Mouse (Mus musculus) left cerebral cortex, adult 2 months (tissue): ENCODE results near the gene Mid1ip1. TPM values are rescaled to one million over a fixed set of nuclear protein-coding genes. Genes with fewer than 3 reads are reported as not detected.

Experiments used
- DNase-seq, 2 experiments: peaks; one replicate each; pipeline ENCODE4 v3.0.0; 2021 to 2022; ENCODE audit warnings: low spot score in 2 of 2, mixed read lengths in 1 of 2; ENCODE audit errors: extremely low spot score in 1 of 2
- H3K27ac ChIP-seq: fragments of 200-600 bp; 2 replicates; pipeline ENCODE4 v1.8.1; 2022
- H3K4me3 ChIP-seq: fragments of 200-600 bp; 2 replicates; pipeline ENCODE4 v1.8.1; 2022
- CTCF ChIP-seq: fragments of 200-600 bp; IDR thresholded peaks from 2 replicates; pipeline ENCODE4 v1.8.1; 2022; ENCODE audit warnings: antibody characterized with exemption, mild to moderate bottlenecking, moderate library complexity
- intact Hi-C: fragments of 180-260 bp; cut with DNase I; formaldehyde crosslinking; loops from one replicate; pipeline ENCODE4 v1.15.1; 2025
- total RNA-seq, 2 experiments: library from RNA; stranded (reverse); gene quantifications; 2 replicates each; pipeline ENCODE4 v1.2.3; 2021

The Mid1ip1 gene
- total RNA-seq, 2 experiments from 2014 or later: 99.7 to 112 TPM

DNA sequence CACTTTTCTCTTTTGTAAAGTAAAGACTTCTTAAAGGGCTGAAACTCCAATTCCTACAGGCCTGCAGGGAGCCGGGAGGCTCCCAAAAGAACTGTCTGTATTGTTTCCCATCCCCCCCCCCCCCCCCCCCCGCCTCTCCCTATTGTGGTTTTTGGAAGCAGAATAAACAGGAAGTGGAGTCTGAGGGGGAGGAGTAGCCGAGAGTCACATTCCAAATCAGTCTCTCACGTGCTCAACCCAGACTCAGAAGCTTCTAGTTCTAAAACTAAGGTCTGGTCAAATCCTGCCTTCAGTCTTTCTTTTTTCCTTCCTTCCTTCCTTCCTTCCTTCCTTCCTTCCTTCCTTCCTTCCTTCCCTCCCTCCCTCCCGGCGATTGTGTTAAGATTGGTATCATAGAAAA, 14.7 kb downstream of the Mid1ip1 start:
- no peak for DNase-seq
- no peak for TF ChIP-seq CTCF
- intact Hi-C loops: no loop called here
- no peak overlapping the region for H3K27ac ChIP-seq
- no peak overlapping the region for H3K4me3 ChIP-seq

GRCm38 (mm10) chrX:10734453-10734852, 19.6 kb downstream of the Mid1ip1 start:
- Histone ChIP-seq H3K4me3 (no peak overlapping the region), H3K27ac (no peak overlapping the region)
- intact Hi-C loops: no loop called here
- no peak for DNase-seq
- no peak for TF ChIP-seq CTCF

DNA sequence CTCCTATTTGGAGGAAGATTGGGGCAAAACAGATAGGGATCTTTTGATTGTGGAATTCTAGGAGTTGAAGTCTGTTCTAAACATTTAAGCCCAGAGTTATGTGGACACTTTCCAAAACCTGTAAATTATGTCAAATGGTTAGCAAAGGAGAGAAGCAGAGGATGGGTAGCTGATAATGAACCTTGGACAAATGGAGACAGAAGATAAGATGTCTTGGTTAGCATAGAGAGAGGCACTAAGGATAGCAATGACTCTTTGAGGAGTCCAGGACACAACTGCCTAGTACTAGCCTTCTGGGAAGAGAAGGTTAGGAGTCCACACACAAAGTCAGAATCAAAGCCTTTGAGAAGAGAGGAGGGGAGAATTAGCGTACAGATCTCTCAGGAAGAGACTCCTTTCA, 20.1 kb downstream of the Mid1ip1 start:
- no peak overlapping the region for H3K4me3 ChIP-seq
- H3K27ac ChIP-seq: no peak overlapping the region
- no peak for TF ChIP-seq CTCF
- no peak for DNase-seq
- intact Hi-C loops: no loop called here

DNA sequence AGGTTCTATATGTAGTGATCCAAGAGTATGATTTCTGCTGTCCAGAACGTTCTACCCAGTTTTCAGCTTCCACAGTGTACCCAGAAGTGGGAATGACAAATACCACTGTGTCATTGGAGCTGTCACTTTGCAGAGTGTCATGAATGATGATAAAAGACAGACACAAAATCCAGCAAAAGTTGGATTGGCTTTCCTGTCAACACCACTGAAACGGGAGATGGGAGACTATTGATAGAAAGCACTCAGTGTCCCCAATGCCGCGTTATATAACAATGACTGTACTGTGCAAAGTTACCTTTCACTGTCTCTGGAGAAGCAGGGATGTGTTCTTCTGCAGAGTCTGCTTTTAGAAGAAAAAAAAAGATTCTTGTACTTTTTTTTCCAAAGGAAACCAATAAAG, 44.1 kb downstream of the Mid1ip1 start:
- TF ChIP-seq CTCF: no peak
- H3K27ac ChIP-seq: no peak overlapping the region
- no peak for DNase-seq
- intact Hi-C loops: no loop called here
- no peak overlapping the region for H3K4me3 ChIP-seq

GRCm38 (mm10) chrX:10763476-10764016, 48.7 kb downstream of the Mid1ip1 start:
- intact Hi-C loops: no loop called here
- TF ChIP-seq CTCF: no peak
- DNase-seq: no peak
- no peak overlapping the region for H3K27ac ChIP-seq
- H3K4me3 ChIP-seq: no peak overlapping the region

Other genes starting within 250 kb of the Mid1ip1 start
- gene Tspan7, start 229.9 kb upstream of the Mid1ip1 start, total RNA-seq: 1,000 to 10,000 TPM; 1,252 to 1,385 TPM